Mouse (Mus musculus): ENCODE results near the gene Entpd2.
A peak's percentile ranks its signal among the peaks of the same experiment; 100 is the strongest.
"Not testable (repeated sequence)": the region's sequence is repeated elsewhere in the genome, so short reads cannot be mapped to it uniquely, and the experiment has no call there.

Entpd2 gene

DNA sequence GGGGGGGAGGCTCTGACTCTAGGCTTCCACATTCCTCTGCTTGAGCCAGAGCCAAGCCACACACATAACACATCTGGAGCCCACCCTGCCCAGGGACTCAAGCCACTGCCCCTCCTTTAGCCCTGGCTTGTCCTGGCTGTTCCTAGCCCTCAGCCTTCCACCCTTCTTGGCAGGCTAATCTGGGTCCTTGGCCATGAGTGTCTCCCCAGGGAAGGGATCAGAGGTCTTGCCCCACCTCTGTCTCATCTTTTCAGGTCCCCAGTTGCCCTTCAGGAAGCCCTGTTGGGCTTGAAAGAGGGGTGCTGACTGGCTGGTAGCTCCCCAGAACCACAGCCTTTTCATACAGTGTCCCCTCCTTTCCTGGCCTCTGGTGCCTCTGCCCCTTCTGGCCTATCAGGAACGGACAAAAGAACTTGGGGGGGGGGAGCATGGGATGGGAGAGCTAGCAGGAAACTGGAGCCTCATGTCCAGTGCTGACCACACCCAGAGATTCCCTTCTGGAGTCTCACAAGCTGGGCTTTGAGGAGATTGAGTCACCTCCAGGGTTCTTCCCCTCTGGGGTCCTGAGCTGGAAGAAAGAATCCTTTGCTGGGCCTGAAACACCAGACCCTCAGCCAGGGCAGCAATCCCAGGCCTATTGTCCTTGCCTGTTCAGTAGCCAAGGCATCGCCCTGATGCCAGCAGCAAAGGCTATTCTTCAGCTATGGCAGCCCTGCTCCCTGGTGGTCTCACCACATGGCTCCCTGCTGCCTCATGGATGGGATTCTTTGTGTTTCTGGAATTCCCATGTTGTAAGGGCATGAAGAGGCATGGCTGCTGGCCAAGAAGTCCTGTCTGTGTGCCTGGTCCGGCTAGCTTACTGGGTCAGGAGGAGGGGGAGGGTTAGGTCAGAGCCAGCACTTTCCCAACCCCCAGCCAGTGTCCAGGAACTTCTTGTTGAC, 1.1 kb upstream of the Entpd2 start:
- DNase-seq (ENCODE audit: low read depth, low spot score): no peak

DNA sequence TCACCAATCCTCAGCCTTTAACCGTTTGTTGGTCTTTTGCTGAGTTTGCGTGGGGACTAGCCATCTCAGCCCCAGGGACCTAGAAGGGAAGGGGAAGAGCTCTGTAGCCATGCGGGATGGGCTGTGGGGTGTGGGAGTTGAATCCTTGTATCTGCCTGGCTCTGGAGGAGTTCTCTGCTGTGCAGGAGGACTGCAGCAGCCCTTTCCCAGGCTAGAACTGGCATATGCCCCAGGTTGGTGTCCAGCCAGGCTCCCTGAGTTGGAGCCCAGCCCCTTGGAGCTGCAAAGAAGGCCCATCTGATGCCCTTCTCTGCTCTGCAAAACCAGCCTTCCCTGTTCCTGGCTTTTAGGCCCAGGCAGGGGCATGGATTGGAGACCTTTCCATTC, 916 bp downstream of the Entpd2 start:
- no peak for DNase-seq (ENCODE audit: low read depth, low spot score)

DNA sequence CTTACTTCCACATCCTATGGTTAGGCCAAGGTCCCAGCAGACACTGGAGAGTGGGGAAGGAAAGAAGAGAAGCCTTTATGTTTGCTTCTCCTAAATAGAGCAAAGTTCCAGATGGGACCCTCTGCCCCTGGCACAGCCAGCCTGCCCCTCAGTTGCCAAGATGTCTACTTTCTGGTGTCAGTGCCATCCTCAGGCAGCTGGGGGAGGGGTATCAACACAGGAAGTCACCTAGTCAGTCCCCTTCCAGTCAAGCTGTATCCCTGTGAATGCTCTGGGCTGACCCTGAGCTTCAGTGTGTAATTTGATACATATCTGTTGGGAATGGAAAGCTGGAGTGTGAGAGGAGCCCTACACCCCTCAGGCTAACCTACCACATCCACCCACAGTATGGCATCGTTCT, 1.3 kb downstream of the Entpd2 start:
- DNase-seq (ENCODE audit: low read depth, low spot score): no peak

GRCm38 (mm10) chr2:25398065-25398464, 2.4 kb downstream of the Entpd2 start:
- no peak for DNase-seq (ENCODE audit: low read depth, low spot score)

GRCm38 (mm10) chr2:25399051-25399450, 3.4 kb downstream of the Entpd2 start, which contains the start of gene Npdc1:
TSS of gene Npdc1 (plus strand) at chr2:25399351.
- no peak for DNase-seq (ENCODE audit: low read depth, low spot score)

DNA sequence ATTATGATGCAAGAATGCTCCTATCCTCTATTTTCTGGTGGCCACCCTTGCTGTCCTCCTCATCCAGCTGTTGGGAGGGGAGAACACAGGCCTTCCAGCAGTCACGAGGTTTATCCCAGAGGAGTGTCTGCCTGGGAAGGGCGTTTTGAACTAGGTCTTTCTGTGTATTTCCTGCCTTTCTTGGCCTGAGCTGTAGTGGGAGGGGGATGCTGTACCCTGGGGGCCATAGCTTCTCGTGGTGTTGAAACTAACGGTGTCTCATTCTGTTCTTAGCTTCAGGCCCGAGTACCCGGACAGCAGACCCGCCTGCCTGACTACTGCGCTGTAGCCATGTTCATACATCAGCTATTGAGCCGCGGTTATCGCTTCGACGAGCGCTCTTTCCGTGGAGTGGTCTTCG, 4.6 kb downstream of the Entpd2 start:
- DNase-seq (ENCODE audit: low read depth, low spot score): no peak

DNA sequence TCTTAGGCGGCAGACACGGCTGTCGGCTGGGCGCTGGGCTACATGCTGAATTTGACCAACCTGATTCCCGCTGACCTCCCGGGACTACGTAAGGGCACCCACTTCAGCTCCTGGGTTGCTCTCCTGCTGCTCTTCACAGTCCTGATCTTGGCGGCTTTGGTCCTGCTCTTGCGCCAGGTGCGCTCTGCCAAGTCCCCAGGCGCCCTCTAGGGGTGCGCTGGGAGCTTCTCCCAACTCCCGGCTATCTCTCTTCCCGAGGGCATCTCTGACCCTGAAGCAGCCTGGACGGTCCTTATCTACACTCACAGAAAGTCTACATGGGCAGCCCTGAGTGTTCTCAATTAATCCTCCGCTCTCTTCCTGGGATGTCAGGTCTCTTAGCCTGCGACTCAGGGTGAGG, 5.1 kb downstream of the Entpd2 start:
- peak; percentile 38 for DNase-seq (ENCODE audit: low read depth, low spot score)

DNA sequence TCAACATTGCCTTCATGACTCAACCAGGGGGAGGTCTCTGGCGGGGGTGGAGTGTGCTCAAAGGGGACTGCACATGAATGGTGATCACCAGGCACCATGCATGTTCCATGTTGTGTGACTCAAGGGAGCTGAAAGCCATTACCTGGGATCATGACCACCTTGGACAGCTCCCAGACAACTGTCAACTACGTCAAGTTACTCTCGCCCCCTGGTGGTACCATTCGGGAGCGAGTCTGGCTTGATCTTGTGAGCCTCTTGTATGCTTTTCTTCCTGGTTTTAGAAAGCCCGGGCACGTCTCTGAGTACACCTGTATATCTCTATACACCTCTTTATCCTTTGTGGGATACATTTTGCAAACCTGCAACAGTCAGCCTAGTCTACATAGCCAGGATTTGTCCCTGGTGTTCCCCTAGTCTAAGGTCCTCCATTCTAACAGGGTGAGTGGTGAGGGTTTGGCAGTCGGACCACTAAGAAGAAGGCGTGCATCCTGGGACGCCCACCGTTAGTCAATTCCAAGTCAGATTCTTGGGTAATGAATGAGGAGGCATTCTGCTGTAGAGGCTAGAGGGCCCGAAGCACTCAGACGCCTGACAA, 6.8 kb downstream of the Entpd2 start:
- peak; percentile 74 for DNase-seq (ENCODE audit: low read depth, low spot score)

GRCm38 (mm10) chr2:25402972-25403601, 7.4 kb downstream of the Entpd2 start:
- peak; percentile 60 for DNase-seq (ENCODE audit: low read depth, low spot score)

DNA sequence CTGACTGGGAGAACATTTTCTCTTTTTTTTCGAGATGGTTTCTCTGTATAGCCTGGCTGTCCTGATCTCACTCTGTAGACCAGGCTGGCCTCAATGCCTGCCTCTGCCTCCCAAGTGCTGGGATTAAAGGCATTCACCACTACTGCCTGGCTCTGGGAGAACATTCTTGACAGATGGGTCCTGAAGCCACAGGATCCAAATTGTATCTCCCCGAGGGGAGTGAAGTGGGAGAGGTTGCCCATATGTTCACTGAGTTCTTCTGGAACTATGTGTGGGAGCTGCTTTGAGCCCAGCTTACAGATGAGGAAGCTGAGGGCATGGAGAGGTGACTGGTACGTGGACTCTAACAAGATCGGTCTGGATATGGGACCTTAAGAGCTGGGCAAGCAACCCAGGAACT, 8.3 kb downstream of the Entpd2 start:
- no peak for DNase-seq (ENCODE audit: low read depth, low spot score)

DNA sequence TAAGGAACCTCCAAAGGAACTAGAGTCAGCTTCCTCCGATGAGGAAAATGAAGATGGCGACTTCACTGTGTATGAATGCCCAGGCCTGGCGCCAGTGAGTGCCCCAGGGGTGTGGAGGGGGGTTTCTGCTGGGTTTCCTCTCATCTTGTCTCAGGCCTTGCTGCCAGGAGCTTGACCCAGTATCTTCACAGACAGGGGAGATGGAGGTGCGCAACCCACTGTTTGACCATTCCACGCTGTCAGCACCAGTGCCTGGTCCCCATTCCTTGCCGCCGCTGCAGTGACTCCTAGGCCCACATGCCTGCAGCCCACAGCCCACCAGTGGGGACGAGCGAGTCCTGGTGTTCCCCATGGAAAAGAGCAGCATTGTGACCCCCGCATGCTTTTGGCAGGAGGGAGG, 13.2 kb downstream of the Entpd2 start:
- no peak for DNase-seq (ENCODE audit: low read depth, low spot score)

GRCm38 (mm10) chr2:25413436-25413835, 17.8 kb downstream of the Entpd2 start:
- DNase-seq (ENCODE audit: low read depth, low spot score): not testable (repeated sequence)

DNA sequence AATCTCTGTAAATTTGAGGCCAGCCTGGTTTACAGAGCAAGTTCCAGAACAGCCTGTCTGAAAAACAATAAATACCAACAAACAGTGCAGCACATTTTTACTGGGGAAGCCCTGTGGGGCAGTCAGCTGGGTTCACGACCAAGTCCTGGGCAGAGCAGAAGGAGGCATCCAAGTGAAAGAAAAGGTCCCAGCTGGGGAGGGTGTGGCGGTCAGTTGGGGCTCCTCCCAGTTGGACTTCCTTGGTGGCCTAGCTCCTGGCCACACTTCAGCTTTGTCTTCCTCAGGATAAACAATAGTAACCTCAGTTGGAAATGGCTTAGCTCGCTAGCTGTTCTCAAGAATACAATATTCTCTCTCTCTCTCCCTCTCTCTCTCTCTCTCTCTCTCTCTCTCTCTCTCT, 21.8 kb downstream of the Entpd2 start:
- DNase-seq (ENCODE audit: low read depth, low spot score): no peak

DNA sequence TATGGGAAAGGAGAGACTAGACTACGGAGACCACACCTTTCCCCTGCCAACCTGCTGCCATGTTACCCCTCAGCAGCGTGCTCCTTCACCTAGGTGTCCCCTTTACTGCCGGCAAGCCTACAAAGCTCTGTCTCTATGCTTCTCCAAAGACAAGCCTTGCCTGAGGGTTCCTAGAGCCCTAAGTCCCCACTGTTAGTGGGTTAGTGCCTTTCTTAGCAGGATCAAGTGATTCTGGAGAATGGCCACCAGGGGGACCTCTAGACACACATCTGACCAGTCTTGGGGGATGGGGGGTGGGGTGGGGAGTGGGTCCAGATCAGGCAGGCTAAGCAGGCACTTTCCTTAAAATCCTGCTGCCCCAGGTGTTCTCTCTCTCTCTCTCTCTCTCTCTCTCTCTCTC, 26.2 kb downstream of the Entpd2 start:
- DNase-seq (ENCODE audit: low read depth, low spot score): peak; percentile 66

- DNase-seq (ENCODE audit: low read depth, low spot score): no peak
Observed at GRCm38 (mm10) chr2:25422587-25423410, 27.1 kb downstream of the Entpd2 start, which contains the start of gene Fut7. TSS of gene Fut7 (plus strand) at chr2:25423267.

GRCm38 (mm10) chr2:25423626-25424025, 28.0 kb downstream of the Entpd2 start:
- no peak for DNase-seq (ENCODE audit: low read depth, low spot score)

- DNase-seq (ENCODE audit: low read depth, low spot score): no peak
Observed at GRCm38 (mm10) chr2:25425481-25425880, 29.8 kb downstream of the Entpd2 start.

DNA sequence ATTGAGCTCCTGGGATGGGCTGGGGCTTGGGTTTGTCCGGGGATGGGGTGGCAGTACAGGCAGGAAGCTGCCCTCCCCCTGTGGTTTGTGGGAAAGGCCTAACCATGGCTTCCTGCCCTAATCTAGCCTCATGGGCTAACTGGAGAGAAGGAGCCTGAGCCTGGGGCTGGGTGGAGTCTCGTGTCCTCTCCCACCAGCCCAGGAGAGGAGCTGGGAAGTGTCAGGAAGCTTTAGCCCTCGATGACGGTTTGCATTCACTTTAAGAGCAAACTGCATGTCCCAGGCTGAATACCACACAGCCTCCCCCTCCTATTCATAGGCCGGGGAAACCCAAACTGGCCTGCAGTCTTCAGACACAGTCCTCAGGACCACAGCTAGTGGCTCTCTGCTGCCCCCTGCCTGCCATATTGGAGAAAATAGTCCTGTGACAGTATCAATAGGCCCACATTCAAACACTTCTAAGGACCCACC, 31.1 kb downstream of the Entpd2 start:
- peak; percentile 76 for DNase-seq (ENCODE audit: low read depth, low spot score)

- no peak for DNase-seq (ENCODE audit: low read depth, low spot score)
Observed at GRCm38 (mm10) chr2:25427256-25427655, 31.6 kb downstream of the Entpd2 start.

GRCm38 (mm10) chr2:25428442-25429236, 33.0 kb downstream of the Entpd2 start, which contains the start of gene Abca2:
TSS of gene Abca2 (plus strand) at chr2:25428703.
- DNase-seq (ENCODE audit: low read depth, low spot score): peak; percentile 92

All from retina, postnatal 7 days (tissue).